Mouse (Mus musculus): ENCODE data around the gene Fryl.

Gene Fryl

GRCm38 (mm10) chr5:73194740-73195139, 61.7 kb downstream of the Fryl start:
- peak; percentile 85 for DNase-seq (ENCODE audit: low read depth, low spot score)

GRCm38 (mm10) chr5:73194083-73194570, 62.3 kb downstream of the Fryl start:
- no peak for DNase-seq (ENCODE audit: low read depth, low spot score)

- DNase-seq (ENCODE audit: low read depth, low spot score) = no peak
Measured at GRCm38 (mm10) chr5:73193627-73194026, 62.8 kb downstream of the Fryl start.

GRCm38 (mm10) chr5:73192870-73193576, 63.4 kb downstream of the Fryl start:
- DNase-seq (ENCODE audit: low read depth, low spot score) = no peak

- DNase-seq (ENCODE audit: low read depth, low spot score) = no peak
Measured at GRCm38 (mm10) chr5:73191765-73192164, 64.7 kb downstream of the Fryl start.

- no peak for DNase-seq (ENCODE audit: low read depth, low spot score)
Measured at GRCm38 (mm10) chr5:73190164-73190563, 66.3 kb downstream of the Fryl start.

GRCm38 (mm10) chr5:73189443-73190160, 66.8 kb downstream of the Fryl start:
- DNase-seq (ENCODE audit: low read depth, low spot score) = no peak

- no peak for DNase-seq (ENCODE audit: low read depth, low spot score)
Measured at GRCm38 (mm10) chr5:73188576-73188975, 67.8 kb downstream of the Fryl start.

GRCm38 (mm10) chr5:73188164-73188563, 68.3 kb downstream of the Fryl start:
- no peak for DNase-seq (ENCODE audit: low read depth, low spot score)

GRCm38 (mm10) chr5:73186912-73187311, 69.5 kb downstream of the Fryl start:
- no peak for DNase-seq (ENCODE audit: low read depth, low spot score)

- DNase-seq (ENCODE audit: low read depth, low spot score) = no peak
Measured at GRCm38 (mm10) chr5:73185424-73185823, 71.0 kb downstream of the Fryl start.

- no peak for DNase-seq (ENCODE audit: low read depth, low spot score)
Measured at GRCm38 (mm10) chr5:73182701-73183447, 73.5 kb downstream of the Fryl start.

- no peak for DNase-seq (ENCODE audit: low read depth, low spot score)
Measured at GRCm38 (mm10) chr5:73182191-73182590, 74.2 kb downstream of the Fryl start.

GRCm38 (mm10) chr5:73176294-73176693, 80.1 kb downstream of the Fryl start:
- no peak for DNase-seq (ENCODE audit: low read depth, low spot score)

GRCm38 (mm10) chr5:73175377-73176147, 80.9 kb downstream of the Fryl start:
- DNase-seq (ENCODE audit: low read depth, low spot score) = no peak

GRCm38 (mm10) chr5:73171876-73172480, 84.4 kb downstream of the Fryl start:
- DNase-seq (ENCODE audit: low read depth, low spot score) = no peak

GRCm38 (mm10) chr5:73171203-73171602, 85.2 kb downstream of the Fryl start:
- no peak for DNase-seq (ENCODE audit: low read depth, low spot score)

GRCm38 (mm10) chr5:73168769-73169272, 87.6 kb downstream of the Fryl start:
- no peak for DNase-seq (ENCODE audit: low read depth, low spot score)

- DNase-seq (ENCODE audit: low read depth, low spot score) = no peak
Measured at GRCm38 (mm10) chr5:73167976-73168768, 88.2 kb downstream of the Fryl start.

GRCm38 (mm10) chr5:73163970-73164369, 92.4 kb downstream of the Fryl start:
- DNase-seq (ENCODE audit: low read depth, low spot score) = no peak
